Mouse (Mus musculus): ENCODE measurements around the gene Skp2. TPM values are rescaled to one million over a fixed set of nuclear protein-coding genes. Genes with fewer than 3 reads are reported as not detected.

Skp2 gene
- 18.8 and 20.8 TPM in 2 replicates for polyA plus RNA-seq (2012; rRNA removed)

GRCm38 (mm10) chr15:9155325-9155724 is at the start of gene Skp2:
Gene Skp2 (minus strand): TSS chr15:9155425.

GRCm38 (mm10) chr15:9140252-9140680 is 15.0 kb downstream of the Skp2 start, which contains the start of gene Lmbrd2:
Gene Lmbrd2 (plus strand): TSS chr15:9140550.

GRCm38 (mm10) chr15:9070912-9071555 is 84.2 kb downstream of the Skp2 start, which contains the start of gene Nadk2:
Gene Nadk2 (plus strand): TSS chr15:9071260.

Other genes with a start within 250 kb of the Skp2 start
- gene Ranbp3l, start 187.5 kb downstream of the Skp2 start, polyA plus RNA-seq (2012; rRNA removed) = 7.9 and 9.3 TPM in 2 replicates
- gene Nadk2, start 84.2 kb downstream of the Skp2 start, polyA plus RNA-seq (2012; rRNA removed) = 41.0 and 44.6 TPM in 2 replicates
- gene Lmbrd2, start 14.9 kb downstream of the Skp2 start, polyA plus RNA-seq (2012; rRNA removed) = 10.6 and 11.0 TPM in 2 replicates
- gene Ugt3a1, start 121.5 kb upstream of the Skp2 start, polyA plus RNA-seq (2012; rRNA removed) = not detected in 2 replicates
- gene Ugt3a2, start 180.1 kb upstream of the Skp2 start, polyA plus RNA-seq (2012; rRNA removed) = not detected in 2 replicates

Data from central nervous system, embryonic 14 days (tissue).